Mouse (Mus musculus) hindbrain, embryonic 12.5 days (tissue): ENCODE data around the gene Akap11. TPM values are rescaled to one million over a fixed set of nuclear protein-coding genes. Genes with fewer than 3 reads are reported as not detected.
A peak's percentile ranks its signal among the peaks of the same experiment; 100 is the strongest.
"Not testable (repeated sequence)": the region's sequence is repeated elsewhere in the genome, so short reads cannot be mapped to it uniquely, and the experiment has no call there.

Experiments
- ATAC-seq: fragments of 200-750 bp; cut with Nextera tagmentation; 2 replicates; pipeline ENCODE4 v1.8.0; 2017; ENCODE audit warnings: moderate TSS enrichment; ENCODE audit not compliant: low FRiP score
- H3K27ac ChIP-seq: fragments of 300-500 bp; sonication (generic); 2 replicates; pipeline ENCODE4 v1.5.1; 2016; ENCODE audit warnings: mild to moderate bottlenecking
- H3K27me3 ChIP-seq: fragments of 300-500 bp; sonication (generic); 2 replicates; pipeline ENCODE4 v1.6.1; 2016; ENCODE audit warnings: mild to moderate bottlenecking
- H3K36me3 ChIP-seq: fragments of 300-500 bp; sonication (generic); 2 replicates; pipeline ENCODE4 v1.6.1; 2016; ENCODE audit warnings: mild to moderate bottlenecking
- H3K4me1 ChIP-seq: fragments of 300-500 bp; sonication (generic); 2 replicates; pipeline ENCODE4 v1.6.1; 2016
- H3K4me2 ChIP-seq: fragments of 300-500 bp; sonication (generic); replicated peaks from 2 replicates; pipeline ENCODE4 v1.6.1; 2016; ENCODE audit warnings: mild to moderate bottlenecking
- H3K4me3 ChIP-seq: fragments of 300-500 bp; sonication (generic); 2 replicates; pipeline ENCODE4 v1.5.1; 2016; ENCODE audit warnings: mild to moderate bottlenecking
- H3K9ac ChIP-seq: fragments of 300-500 bp; sonication (generic); 2 replicates; pipeline ENCODE4 v1.6.1; 2016; ENCODE audit warnings: mild to moderate bottlenecking, moderate library complexity
- H3K9me3 ChIP-seq: fragments of 300-500 bp; sonication (generic); replicated peaks from 2 replicates; pipeline ENCODE4 v1.6.1; 2016; ENCODE audit warnings: mild to moderate bottlenecking
- WGBS: fragments of 180-500 bp; shearing (Covaris S2); methylation state at CpG from one replicate; pipeline ENCODE4 v1.1.7; 2016; 5-methylcytosine and 5-hydroxymethylcytosine counted together
- polyA plus RNA-seq: library from polyadenylated mRNA; unstranded; fragments of >200 nt; fragmentation: Nextera tagmentation; extraction: Ambion mirVana; gene quantifications from 2 replicates; pipeline ENCODE4 v1.2.1, GENCODE M21; 2016

Akap11 gene
- 33.2 and 38.5 TPM in 2 replicates for polyA plus RNA-seq

DNA sequence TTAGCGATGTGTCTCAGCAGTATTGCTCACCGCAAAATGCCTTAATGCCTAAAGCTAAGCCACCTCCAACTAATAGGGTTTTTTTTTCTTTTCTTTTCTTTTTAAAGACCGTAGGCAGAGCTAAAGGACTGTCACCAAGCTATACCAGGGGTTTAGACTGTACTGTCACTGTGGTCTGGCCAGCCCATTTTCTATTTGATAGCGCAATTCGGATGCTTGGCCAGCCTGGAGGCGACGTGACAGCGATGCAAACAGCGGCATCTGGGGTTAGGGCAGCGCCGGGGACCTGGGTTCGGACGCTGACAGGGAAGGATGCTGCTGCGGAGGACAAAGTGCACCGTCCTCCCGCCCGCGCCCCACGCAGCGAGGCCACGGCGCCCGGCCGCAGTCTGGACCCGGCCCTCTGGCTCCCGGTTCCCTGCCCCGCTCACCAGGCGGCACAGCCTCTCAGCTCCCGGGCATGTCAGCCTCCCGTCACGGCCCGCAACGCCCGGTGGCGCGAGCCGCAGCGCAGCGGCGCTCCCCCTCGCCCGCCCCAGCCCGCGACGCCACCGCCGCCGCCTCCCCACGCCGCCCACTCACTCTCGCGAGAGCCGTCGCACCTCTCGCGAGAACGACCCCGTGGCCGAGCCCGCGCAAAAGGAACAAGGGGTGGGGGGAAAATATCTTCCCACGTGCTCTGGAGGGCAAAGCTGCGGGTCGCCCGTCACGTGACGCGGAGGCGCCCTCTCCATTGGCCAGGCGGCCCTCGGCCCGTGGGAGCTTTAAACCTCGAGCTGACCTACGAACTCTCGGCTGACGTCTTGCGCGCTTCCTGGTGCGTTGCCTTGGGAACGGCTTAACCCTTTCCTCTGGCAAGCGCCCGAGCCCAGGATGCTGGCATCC is at the start of gene Akap11:
Gene Akap11, minus strand, starts transcription at position 528 of the 885 bp plus-strand sequence.
- under 1% methylated on average over 81 of the region's 82 CpGs for WGBS
- Histone ChIP-seq H3K36me3 (no peaks in the 10 kb centered on the region), H3K9ac (peak within 1 kb of the TSS; percentile 95), H3K4me3 (peak within 1 kb of the TSS; percentile 85), H3K9me3 (no peaks in the 10 kb centered on the region), H3K27me3 (no peaks in the 10 kb centered on the region), H3K27ac (peak within 1 kb of the TSS; percentile 93), H3K4me2 (peak within 1 kb of the TSS; percentile 64), H3K4me1 (peaks cover 24% of the 10 kb centered on the region)
- peak; percentile 97 for ATAC-seq

- 80% methylated on average over 13 of the region's 13 CpGs for WGBS
- Histone ChIP-seq H3K4me3 (no peak overlapping the region), H3K9ac (no peak overlapping the region), H3K27me3 (no peaks in the 10 kb centered on the region), H3K36me3 (peaks cover 25% of the 10 kb centered on the region), H3K27ac (no peak overlapping the region), H3K4me1 (no peaks in the 10 kb centered on the region), H3K9me3 (no peaks in the 10 kb centered on the region), H3K4me2 (no peak overlapping the region)
- ATAC-seq, result no peak
Measured at GRCm38 (mm10) chr14:78584222-78584621, 47.6 kb upstream of the Akap11 start.

DNA sequence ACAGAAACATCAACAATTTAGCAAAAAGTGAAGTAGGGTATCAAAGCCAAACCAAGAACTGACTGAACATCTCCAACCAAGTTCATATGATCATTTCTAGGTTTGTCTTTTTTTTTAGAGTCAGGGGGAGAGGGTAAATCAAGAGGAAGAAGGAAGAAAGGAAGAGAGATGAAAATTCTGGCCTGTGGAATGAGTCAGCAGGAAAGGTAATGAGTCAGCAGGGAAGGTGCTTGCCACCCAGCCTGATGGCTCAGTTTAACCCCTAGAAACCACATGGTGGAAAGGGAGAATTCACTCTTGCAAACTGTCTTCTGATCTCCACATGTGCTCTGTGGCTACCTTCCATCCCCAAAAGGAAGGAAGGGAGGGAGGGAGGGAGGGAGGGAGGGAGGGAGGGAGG is 46.6 kb upstream of the Akap11 start:
- no peak overlapping the region for H3K27ac ChIP-seq
- no peak overlapping the region for H3K9ac ChIP-seq
- no peaks in the 10 kb centered on the region for H3K27me3 ChIP-seq
- H3K4me2 ChIP-seq, result no peak overlapping the region
- peaks cover 25% of the 10 kb centered on the region for H3K36me3 ChIP-seq
- no peak overlapping the region for H3K4me3 ChIP-seq
- no peaks in the 10 kb centered on the region for H3K4me1 ChIP-seq
- no peak for ATAC-seq
- no peaks in the 10 kb centered on the region for H3K9me3 ChIP-seq

GRCm38 (mm10) chr14:78575899-78576298 is 39.3 kb upstream of the Akap11 start:
- Histone ChIP-seq H3K27ac (no peak overlapping the region), H3K4me3 (no peak overlapping the region), H3K36me3 (peaks cover 12% of the 10 kb centered on the region; the same call in 1 of the 2 replicates), H3K27me3 (no peaks in the 10 kb centered on the region), H3K4me2 (no peak overlapping the region), H3K4me1 (no peaks in the 10 kb centered on the region), H3K9ac (no peak overlapping the region), H3K9me3 (no peaks in the 10 kb centered on the region)
- no peak for ATAC-seq
- 77% methylated on average over 13 of the region's 13 CpGs for WGBS

DNA sequence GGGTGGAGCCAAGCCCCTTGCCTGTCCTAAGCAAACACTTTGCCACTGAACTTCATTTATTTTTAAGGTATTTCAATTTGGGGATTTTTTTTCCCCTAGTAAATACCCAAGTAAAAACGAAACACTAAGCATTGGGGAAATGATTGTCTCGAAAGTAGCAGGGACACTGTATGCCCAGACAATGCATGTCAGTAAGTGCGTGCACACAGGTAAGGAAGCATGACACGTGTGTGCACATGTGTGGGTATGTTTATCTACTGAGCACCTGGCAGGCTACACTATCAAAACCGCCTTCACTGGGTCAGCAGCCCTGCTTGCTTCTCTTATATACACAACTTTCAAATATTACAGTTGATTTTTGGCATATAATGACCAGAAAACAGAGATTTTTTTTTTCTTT is 31.8 kb upstream of the Akap11 start:
- Histone ChIP-seq H3K9me3 (no peaks in the 10 kb centered on the region), H3K4me2 (no peak overlapping the region), H3K4me3 (no peak overlapping the region), H3K9ac (no peak overlapping the region), H3K27ac (no peak overlapping the region), H3K36me3 (0 out of 2 replicates have a peak, but pooled peaks cover 2% of the 10 kb centered on the region), H3K4me1 (peaks cover 2% of the 10 kb centered on the region; the same call in 1 of the 2 replicates), H3K27me3 (no peaks in the 10 kb centered on the region)
- ATAC-seq, result no peak
- WGBS, result 92% methylated on average over 5 of the region's 5 CpGs

- H3K4me3 ChIP-seq, result no peak overlapping the region
- WGBS, result 76% methylated on average over 4 of the region's 4 CpGs
- no peaks in the 10 kb centered on the region for H3K9me3 ChIP-seq
- H3K36me3 ChIP-seq, result no peaks in the 10 kb centered on the region
- H3K27ac ChIP-seq, result no peak overlapping the region
- H3K4me2 ChIP-seq, result no peak overlapping the region
- no peak overlapping the region for H3K9ac ChIP-seq
- peaks cover 2% of the 10 kb centered on the region; the same call in 1 of the 2 replicates for H3K4me1 ChIP-seq
- no peak for ATAC-seq
- no peaks in the 10 kb centered on the region for H3K27me3 ChIP-seq
Measured at GRCm38 (mm10) chr14:78566431-78566830, 29.8 kb upstream of the Akap11 start.

GRCm38 (mm10) chr14:78564292-78564691 is 27.7 kb upstream of the Akap11 start:
- no peak overlapping the region for H3K4me2 ChIP-seq
- H3K4me1 ChIP-seq, result peaks cover 2% of the 10 kb centered on the region; the same call in 1 of the 2 replicates
- no peak overlapping the region for H3K9ac ChIP-seq
- no peaks in the 10 kb centered on the region for H3K36me3 ChIP-seq
- H3K9me3 ChIP-seq, result no peaks in the 10 kb centered on the region
- no peak overlapping the region for H3K27ac ChIP-seq
- H3K4me3 ChIP-seq, result no peak overlapping the region
- WGBS, result 74% methylated on average over 2 of the region's 2 CpGs
- ATAC-seq, result no peak
- no peaks in the 10 kb centered on the region for H3K27me3 ChIP-seq

GRCm38 (mm10) chr14:78563211-78563610 is 26.6 kb upstream of the Akap11 start:
- H3K4me1 ChIP-seq, result peaks cover 2% of the 10 kb centered on the region; the same call in 1 of the 2 replicates
- H3K9me3 ChIP-seq, result no peaks in the 10 kb centered on the region
- no peak overlapping the region for H3K27ac ChIP-seq
- H3K4me3 ChIP-seq, result no peak overlapping the region
- H3K9ac ChIP-seq, result no peak overlapping the region
- no peaks in the 10 kb centered on the region for H3K27me3 ChIP-seq
- WGBS, result 81% methylated on average over 7 of the region's 7 CpGs
- no peak overlapping the region for H3K4me2 ChIP-seq
- ATAC-seq, result no peak
- H3K36me3 ChIP-seq, result no peaks in the 10 kb centered on the region

GRCm38 (mm10) chr14:78562121-78562520 is 25.5 kb upstream of the Akap11 start:
- H3K4me1 ChIP-seq, result peaks cover 2% of the 10 kb centered on the region; the same call in 1 of the 2 replicates
- H3K27ac ChIP-seq, result no peak overlapping the region
- no peak overlapping the region for H3K9ac ChIP-seq
- no peaks in the 10 kb centered on the region for H3K27me3 ChIP-seq
- no peak overlapping the region for H3K4me3 ChIP-seq
- no peak overlapping the region for H3K4me2 ChIP-seq
- WGBS, result 86% methylated on average over 4 of the region's 4 CpGs
- no peaks in the 10 kb centered on the region for H3K36me3 ChIP-seq
- H3K9me3 ChIP-seq, result no peaks in the 10 kb centered on the region
- no peak for ATAC-seq

- Histone ChIP-seq H3K4me3 (no peak overlapping the region), H3K9ac (no peak overlapping the region), H3K27me3 (no peaks in the 10 kb centered on the region), H3K27ac (no peak overlapping the region), H3K4me1 (no peaks in the 10 kb centered on the region), H3K9me3 (no peaks in the 10 kb centered on the region), H3K4me2 (no peak overlapping the region), H3K36me3 (no peaks in the 10 kb centered on the region)
- WGBS, result 95% methylated on average over 8 of the region's 8 CpGs
- no peak for ATAC-seq
Measured at GRCm38 (mm10) chr14:78559042-78559441, 22.4 kb upstream of the Akap11 start.

DNA sequence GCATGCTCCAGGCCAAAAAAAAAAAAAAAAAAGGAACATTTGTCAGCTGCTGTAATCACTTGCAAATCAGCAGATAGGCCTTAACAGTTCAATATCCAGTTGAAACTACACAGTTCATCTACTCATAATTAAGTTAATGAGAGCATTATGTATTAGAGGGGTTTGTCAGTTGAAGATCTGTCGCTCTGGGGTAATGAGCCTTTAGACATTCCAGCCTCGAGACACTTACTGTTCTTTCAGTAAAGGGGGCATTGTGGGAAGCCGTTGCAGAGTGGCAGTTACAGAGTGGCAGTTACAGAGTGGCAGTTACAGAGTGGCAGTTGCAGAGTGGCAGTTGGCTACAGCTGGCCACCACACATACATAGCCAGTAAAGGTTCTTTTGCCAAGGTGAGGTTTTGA is 18.2 kb upstream of the Akap11 start:
- H3K9me3 ChIP-seq, H3K4me2 ChIP-seq, H3K36me3 ChIP-seq, H3K27ac ChIP-seq, H3K9ac ChIP-seq, ATAC-seq, H3K4me3 ChIP-seq, H3K4me1 ChIP-seq, H3K27me3 ChIP-seq: not testable (repeated sequence)
- 73% methylated on average over 3 of the region's 3 CpGs for WGBS

DNA sequence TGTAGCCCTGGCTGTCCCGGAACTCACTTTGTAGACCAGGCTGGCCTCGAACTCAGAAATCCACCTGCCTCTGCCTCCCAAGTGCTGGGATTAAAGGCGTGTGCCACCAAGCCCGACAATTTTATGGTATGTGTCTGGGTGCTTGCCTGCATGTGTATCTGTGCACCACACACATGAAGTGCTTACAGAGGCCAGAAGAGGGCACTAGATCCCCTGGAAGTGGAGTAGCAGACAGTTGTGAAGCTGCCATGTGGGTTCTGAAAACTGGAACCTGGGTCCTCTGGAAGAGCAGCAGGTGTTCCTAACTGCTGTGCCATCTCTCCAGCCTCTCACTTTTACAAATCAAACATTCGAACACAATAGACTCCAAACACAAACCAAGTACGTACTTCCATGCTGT is 17.1 kb upstream of the Akap11 start:
- H3K27me3 ChIP-seq, result no peaks in the 10 kb centered on the region
- ATAC-seq, result no peak
- H3K4me2 ChIP-seq, result no peak overlapping the region
- 97% methylated on average over 6 of the region's 6 CpGs for WGBS
- no peak overlapping the region for H3K9ac ChIP-seq
- H3K36me3 ChIP-seq, result no peaks in the 10 kb centered on the region
- H3K27ac ChIP-seq, result no peak overlapping the region
- H3K9me3 ChIP-seq, result no peaks in the 10 kb centered on the region
- no peaks in the 10 kb centered on the region for H3K4me1 ChIP-seq
- H3K4me3 ChIP-seq, result no peak overlapping the region

DNA sequence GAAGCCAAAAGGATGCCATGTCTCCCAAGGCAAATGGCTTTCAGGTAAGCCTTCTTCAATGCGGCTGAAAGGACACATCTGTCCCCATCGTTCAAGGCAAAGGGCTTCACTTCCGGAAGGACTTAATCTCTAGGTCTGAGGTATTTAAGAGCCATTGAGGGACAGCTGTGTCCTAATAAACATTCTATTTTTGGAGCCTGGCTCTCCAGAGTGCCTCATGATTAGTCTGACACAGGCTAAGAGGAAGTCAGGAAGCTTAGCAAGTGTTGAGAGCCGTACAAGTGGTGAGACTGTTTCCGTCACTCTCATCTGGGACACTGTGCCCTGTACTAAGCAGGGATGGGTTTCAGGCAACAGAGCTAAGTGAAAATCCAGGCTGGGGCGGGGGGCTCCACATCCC is 12.2 kb upstream of the Akap11 start:
- Histone ChIP-seq H3K4me3 (no peak overlapping the region), H3K27me3 (no peaks in the 10 kb centered on the region), H3K9ac (no peak overlapping the region), H3K36me3 (no peaks in the 10 kb centered on the region), H3K27ac (no peak overlapping the region), H3K9me3 (no peaks in the 10 kb centered on the region), H3K4me1 (no peaks in the 10 kb centered on the region), H3K4me2 (no peak overlapping the region)
- 86% methylated on average over 6 of the region's 6 CpGs for WGBS
- ATAC-seq, result no peak
